Mouse (Mus musculus) sigmoid colon, adult 10 weeks (tissue): ENCODE measurements around the gene Olfr1264. TPM values are rescaled to one million over a fixed set of nuclear protein-coding genes. Genes with fewer than 3 reads are reported as not detected.

Source experiments
- polyA plus RNA-seq: library from polyadenylated mRNA; stranded (reverse); fragments of 350-450 nt; fragmentation: Illumina TruSeq; extraction: RNeasy Lipid Tissue Mini Kit (QIAGEN cat#74804); gene quantifications from one replicate; pipeline ENCODE4 v1.2.3, GENCODE M21; 2014; ENCODE audit warnings: low read depth, low replicate concordance

The Olfr1264 gene
- not detected for polyA plus RNA-seq

GRCm38 (mm10) chr2:90025477-90025876 lies at the start of gene Olfr1264:
TSS of gene Olfr1264 (minus strand) at chr2:90025577.

GRCm38 (mm10) chr2:90063494-90063893 lies 38.1 kb upstream of the Olfr1264 start, which contains the start of gene Olfr140:
TSS of gene Olfr140 (minus strand) at chr2:90063594.

GRCm38 (mm10) chr2:90035037-90035436 lies 9.7 kb upstream of the Olfr1264 start, which contains the start of gene Olfr1265:
TSS of gene Olfr1265 (plus strand) at chr2:90035337.

GRCm38 (mm10) chr2:90011831-90012230 lies 13.5 kb downstream of the Olfr1264 start, which contains the start of gene Olfr1263:
TSS of gene Olfr1263 (plus strand) at chr2:90012131.

GRCm38 (mm10) chr2:89999845-90000244 lies 25.5 kb downstream of the Olfr1264 start, which contains the start of gene Olfr1262:
TSS of gene Olfr1262 (plus strand) at chr2:90000145.

GRCm38 (mm10) chr2:89990921-89991320 lies 34.5 kb downstream of the Olfr1264 start, which contains the start of gene Olfr1261:
TSS of gene Olfr1261 (plus strand) at chr2:89991221.

GRCm38 (mm10) chr2:89974184-89974583 lies 51.2 kb downstream of the Olfr1264 start, which contains the start of gene Olfr1260:
TSS of gene Olfr1260 (plus strand) at chr2:89974340.

Other genes starting within 250 kb of the Olfr1264 start
- not detected for gene Olfr1254, start 232.0 kb downstream of the Olfr1264 start, polyA plus RNA-seq
- gene Olfr1255, start 213.5 kb downstream of the Olfr1264 start, polyA plus RNA-seq, result not detected
- not detected for gene Olfr1256, start 184.0 kb downstream of the Olfr1264 start, polyA plus RNA-seq
- not detected for gene Olfr48, start 177.4 kb downstream of the Olfr1264 start, polyA plus RNA-seq
- gene Olfr1257, start 147.1 kb downstream of the Olfr1264 start, polyA plus RNA-seq, result not detected
- not detected for gene Olfr1258, start 98.3 kb downstream of the Olfr1264 start, polyA plus RNA-seq
- gene Olfr1259, start 76.9 kb downstream of the Olfr1264 start, polyA plus RNA-seq, result not detected
- gene Olfr1260, start 51.2 kb downstream of the Olfr1264 start, polyA plus RNA-seq, result not detected
- gene Olfr1261, start 34.4 kb downstream of the Olfr1264 start, polyA plus RNA-seq, result not detected
- gene Olfr1262, start 25.4 kb downstream of the Olfr1264 start, polyA plus RNA-seq, result not detected
- gene Olfr1263, start 13.4 kb downstream of the Olfr1264 start, polyA plus RNA-seq, result not detected
- not detected for gene Olfr1265, start 9.8 kb upstream of the Olfr1264 start, polyA plus RNA-seq
- not detected for gene Olfr140, start 38.0 kb upstream of the Olfr1264 start, polyA plus RNA-seq
- gene Olfr1269, start 95.8 kb upstream of the Olfr1264 start, polyA plus RNA-seq, result not detected
- not detected for gene Olfr32, start 116.7 kb upstream of the Olfr1264 start, polyA plus RNA-seq
- not detected for gene Olfr1270, start 127.5 kb upstream of the Olfr1264 start, polyA plus RNA-seq
- gene Olfr1506, start 198.9 kb upstream of the Olfr1264 start, polyA plus RNA-seq, result not detected
- gene Olfr142, start 232.0 kb upstream of the Olfr1264 start, polyA plus RNA-seq, result not detected
- not detected for gene Olfr1271, start 245.5 kb upstream of the Olfr1264 start, polyA plus RNA-seq